Mouse (Mus musculus): Measurements from ENCODE around the gene Gm3043.
"Not testable (repeated sequence)": the region's sequence is repeated elsewhere in the genome, so short reads cannot be mapped to it uniquely, and the experiment has no call there.

Gene Gm3043

GRCm38 (mm10) chr14:3688483-3688882, at the start of gene Gm3043:
Gm3043 (plus strand) TSS chr14:3688783.
- DNase-seq (ENCODE audit: low spot score), result not testable (repeated sequence)

GRCm38 (mm10) chr14:3651730-3652129, 36.9 kb upstream of the Gm3043 start, which contains the start of gene Gm3020:
Gm3020 (plus strand) TSS chr14:3652030.
- DNase-seq (ENCODE audit: low spot score), result not testable (repeated sequence)

Measured in left cerebral cortex, adult 11 months (tissue).